Mouse (Mus musculus) midbrain, embryonic 11.5 days (tissue): ENCODE measurements around the gene Usp21. TPM values are rescaled to one million over a fixed set of nuclear protein-coding genes. Genes with fewer than 3 reads are reported as not detected.
"Not testable (repeated sequence)": the region's sequence is repeated elsewhere in the genome, so short reads cannot be mapped to it uniquely, and the experiment has no call there.

Experiments
- ATAC-seq: fragments of 200-750 bp; cut with Nextera tagmentation; 2 replicates; pipeline ENCODE4 v1.8.0; 2017; ENCODE audit warnings: moderate TSS enrichment, moderate library complexity; ENCODE audit not compliant: low FRiP score
- DNase-seq: peaks from one replicate; pipeline ENCODE4 v3.0.0; 2015; ENCODE audit warnings: low spot score; ENCODE audit errors: missing footprints
- H3K27ac ChIP-seq: fragments of 300-500 bp; sonication (generic); 2 replicates; pipeline ENCODE4 v1.5.1; 2014; ENCODE audit warnings: low read depth, low read length
- H3K27me3 ChIP-seq: fragments of 300-500 bp; sonication (generic); 2 replicates; pipeline ENCODE4 v1.6.1; 2014; ENCODE audit warnings: mild to moderate bottlenecking, low read length, moderate library complexity, mixed read lengths; ENCODE audit not compliant: control insufficient read depth, insufficient read depth
- H3K36me3 ChIP-seq: fragments of 300-500 bp; sonication (generic); 2 replicates; pipeline ENCODE4 v1.6.1; 2014; ENCODE audit warnings: mild to moderate bottlenecking, low read length, moderate library complexity, mixed read lengths; ENCODE audit not compliant: control insufficient read depth, insufficient read depth
- H3K4me1 ChIP-seq: fragments of 300-500 bp; sonication (generic); 2 replicates; pipeline ENCODE4 v1.6.1; 2014; ENCODE audit warnings: low read length; ENCODE audit not compliant: control insufficient read depth, insufficient read depth
- H3K4me2 ChIP-seq: fragments of 300-500 bp; sonication (generic); 2 replicates; pipeline ENCODE4 v1.6.1; 2014; ENCODE audit warnings: mild to moderate bottlenecking, moderate library complexity
- H3K4me3 ChIP-seq: fragments of 300-500 bp; sonication (generic); 2 replicates; pipeline ENCODE4 v1.5.1; 2014; ENCODE audit warnings: low read depth, low read length
- H3K9ac ChIP-seq: fragments of 300-500 bp; sonication (generic); 2 replicates; pipeline ENCODE4 v1.6.1; 2014; ENCODE audit warnings: low read length
- H3K9me3 ChIP-seq: fragments of 300-500 bp; sonication (generic); 2 replicates; pipeline ENCODE4 v1.6.1; 2016; ENCODE audit warnings: low read length; ENCODE audit not compliant: control insufficient read depth
- WGBS: fragments of 180-500 bp; shearing (Covaris S2); extraction: QIAGEN DNeasy Blood & Tissue Kit; methylation state at CpG from one replicate; pipeline ENCODE4 v1.1.7; 2014; 5-methylcytosine and 5-hydroxymethylcytosine counted together
- polyA plus RNA-seq: library from polyadenylated mRNA; unstranded; fragments of >200 nt; fragmentation: Nextera tagmentation; extraction: Ambion mirVana; gene quantifications from 2 replicates; pipeline ENCODE4 v1.2.1, GENCODE M21; 2014

Usp21 gene
- polyA plus RNA-seq, result 84.7 and 88.6 TPM in 2 replicates

DNA sequence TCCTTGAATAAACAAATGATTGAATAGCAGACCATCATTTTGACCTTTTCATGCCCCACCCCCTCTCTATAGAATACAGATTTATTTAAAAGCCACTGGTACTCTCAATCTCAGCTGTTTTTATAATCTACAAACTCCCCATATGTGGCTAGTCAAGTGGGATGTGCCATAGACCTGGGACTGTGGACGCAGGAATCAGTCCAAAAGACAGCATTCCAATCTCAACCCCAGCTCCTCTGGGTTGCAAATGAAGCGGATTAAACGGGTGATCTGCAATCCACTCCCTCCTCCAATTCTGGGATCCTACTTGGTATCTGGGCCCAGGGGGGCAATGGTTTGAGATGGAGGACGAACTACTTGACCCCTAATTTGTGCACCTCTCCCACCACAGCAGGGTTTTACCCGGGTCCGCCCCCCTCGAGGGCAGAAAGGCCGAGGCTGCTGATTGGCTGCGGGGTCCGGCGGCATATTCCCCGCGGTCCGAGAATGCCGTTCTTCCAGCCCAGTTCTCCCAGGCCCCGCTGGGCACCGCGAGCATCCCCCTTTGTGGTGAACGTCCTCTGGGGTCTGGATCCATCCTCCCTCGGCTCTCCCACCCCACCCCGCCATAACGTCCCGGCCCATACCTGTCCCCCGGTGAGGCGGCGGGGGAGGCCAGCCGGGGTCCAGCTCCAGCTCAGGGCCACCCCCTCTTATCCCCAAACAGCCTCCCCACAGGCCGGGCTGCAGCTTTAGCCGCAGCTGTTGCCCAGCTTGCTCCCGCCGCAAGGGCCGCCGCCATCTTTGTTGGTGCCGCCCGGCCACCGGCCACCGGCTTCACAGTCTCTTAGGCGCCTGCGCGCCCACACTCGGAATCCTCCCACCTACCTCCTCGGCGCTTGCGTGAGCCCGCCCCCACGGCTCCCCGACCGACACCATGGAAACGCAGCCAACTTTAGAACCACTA, at the start of gene Usp21:
Usp21 (minus strand) TSS at position 856 of the 946 bp plus-strand sequence.
- H3K4me3 ChIP-seq, result peak within 1 kb of the TSS; percentile 81
- DNase-seq (peak; percentile 99), ATAC-seq (peak; percentile 97)
- peak within 1 kb of the TSS; percentile 94 for H3K27ac ChIP-seq
- peak within 1 kb of the TSS; percentile 54 for H3K4me2 ChIP-seq
- no peaks in the 10 kb centered on the region for H3K9me3 ChIP-seq
- H3K4me1 ChIP-seq, result peaks cover 14% of the 10 kb centered on the region
- WGBS, result 1% methylated on average over 49 of the region's 49 CpGs
- no peaks in the 10 kb centered on the region for H3K27me3 ChIP-seq
- H3K36me3 ChIP-seq, result peaks cover 14% of the 10 kb centered on the region
- H3K9ac ChIP-seq, result peak within 1 kb of the TSS; percentile 97

- H3K36me3 ChIP-seq, result no peaks in the 10 kb centered on the region
- no peaks in the 10 kb centered on the region for H3K9me3 ChIP-seq
- peaks cover 24% of the 10 kb centered on the region for H3K4me1 ChIP-seq
- DNase-seq (no peak), ATAC-seq (no peak; the same call in 1 of the 2 replicates)
- H3K27me3 ChIP-seq, result no peaks in the 10 kb centered on the region
- H3K4me2 ChIP-seq, result peak overlapping the region; percentile 77
- H3K4me3 ChIP-seq, result peak overlapping the region; percentile 82
- under 1% methylated on average over 4 of the region's 4 CpGs for WGBS
- H3K9ac ChIP-seq, result peak overlapping the region; percentile 92
- H3K27ac ChIP-seq, result peak overlapping the region; percentile 99
These were observed 42.4 kb upstream of the Usp21 start for GRCm38 (mm10) chr1:171330216-171330560.

GRCm38 (mm10) chr1:171329433-171330215, 41.8 kb upstream of the Usp21 start:
- Histone ChIP-seq H3K4me2 (peak overlapping the region; percentile 77), H3K9ac (peak overlapping the region; percentile 92), H3K36me3 (no peaks in the 10 kb centered on the region), H3K27ac (peak overlapping the region; percentile 99), H3K9me3 (no peaks in the 10 kb centered on the region), H3K27me3 (no peaks in the 10 kb centered on the region), H3K4me1 (peaks cover 24% of the 10 kb centered on the region), H3K4me3 (peak overlapping the region; percentile 82)
- peak; percentile 92 for ATAC-seq
- peak; percentile 98 for DNase-seq
- WGBS, result 0% methylated on average over 57 of the region's 61 CpGs

- Histone ChIP-seq H3K9me3 (no peaks in the 10 kb centered on the region), H3K9ac (peak within 1 kb of the TSS; percentile 92), H3K27me3 (no peaks in the 10 kb centered on the region), H3K4me2 (peak within 1 kb of the TSS; percentile 77), H3K27ac (peak within 1 kb of the TSS; percentile 99), H3K4me1 (peaks cover 24% of the 10 kb centered on the region), H3K36me3 (no peaks in the 10 kb centered on the region), H3K4me3 (peak within 1 kb of the TSS; percentile 82)
- ATAC-seq, result peak; percentile 92
- under 1% methylated on average over 47 of the region's 48 CpGs for WGBS
- DNase-seq, result peak; percentile 98
These were observed 41.1 kb upstream of the Usp21 start, which contains the start of gene Dedd for GRCm38 (mm10) chr1:171328839-171329432. Dedd (plus strand) TSS chr1:171329145.

- no peak for DNase-seq
These were observed 40.5 kb upstream of the Usp21 start for GRCm38 (mm10) chr1:171328244-171328643.

GRCm38 (mm10) chr1:171326588-171326987, 38.8 kb upstream of the Usp21 start:
- H3K9ac ChIP-seq, H3K27me3 ChIP-seq, H3K36me3 ChIP-seq, H3K4me2 ChIP-seq, ATAC-seq, H3K9me3 ChIP-seq, H3K27ac ChIP-seq, H3K4me3 ChIP-seq, DNase-seq: not testable (repeated sequence)
- peaks cover 24% of the 10 kb centered on the region for H3K4me1 ChIP-seq
- 95% methylated on average over 4 of the region's 4 CpGs for WGBS

More at GRCm38 (mm10) chr1:171328244-171328643, 40.5 kb upstream of the Usp21 start:
- peak overlapping the region; percentile 77 for H3K4me2 ChIP-seq
- ATAC-seq, result no peak
- no peaks in the 10 kb centered on the region for H3K36me3 ChIP-seq
- peak overlapping the region; percentile 82 for H3K4me3 ChIP-seq
- no peaks in the 10 kb centered on the region for H3K9me3 ChIP-seq
- 43% methylated on average over 9 of the region's 9 CpGs for WGBS
- H3K4me1 ChIP-seq, result peaks cover 24% of the 10 kb centered on the region
- peak overlapping the region; percentile 99 for H3K27ac ChIP-seq
- H3K9ac ChIP-seq, result peak overlapping the region; percentile 92
- H3K27me3 ChIP-seq, result no peaks in the 10 kb centered on the region

GRCm38 (mm10) chr1:171325571-171325970, 37.8 kb upstream of the Usp21 start:
- H3K27me3 ChIP-seq, result no peaks in the 10 kb centered on the region
- no peak for DNase-seq
- 85% methylated on average over 2 of the region's 2 CpGs for WGBS
- no peak overlapping the region for H3K4me3 ChIP-seq
- no peak overlapping the region for H3K4me2 ChIP-seq
- H3K9me3 ChIP-seq, result no peaks in the 10 kb centered on the region
- no peak overlapping the region for H3K9ac ChIP-seq
- H3K36me3 ChIP-seq, result no peaks in the 10 kb centered on the region
- ATAC-seq, result no peak
- no peak overlapping the region for H3K27ac ChIP-seq
- peaks cover 17% of the 10 kb centered on the region for H3K4me1 ChIP-seq

DNA sequence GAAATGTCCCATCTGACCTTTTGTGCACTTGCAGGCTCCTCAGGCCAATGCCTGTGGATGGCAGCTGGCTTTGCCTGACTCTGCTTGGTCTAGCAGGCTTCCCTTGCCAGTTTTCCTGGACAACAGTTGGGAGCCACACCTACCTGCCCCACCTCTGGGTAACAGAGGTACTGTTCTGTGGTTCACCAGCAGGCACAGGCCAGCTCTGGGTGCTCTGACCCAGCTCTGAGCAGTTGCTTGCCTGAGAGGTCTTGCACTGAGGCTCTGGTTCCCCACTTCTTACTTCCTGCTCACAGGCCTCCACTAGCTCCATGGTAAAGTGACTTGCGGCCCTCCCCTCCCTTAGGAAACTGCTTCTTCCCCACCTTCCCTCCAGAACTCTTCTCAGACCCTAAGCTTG, 34.2 kb upstream of the Usp21 start:
- H3K9ac ChIP-seq, result no peak overlapping the region
- no peak overlapping the region for H3K4me2 ChIP-seq
- H3K9me3 ChIP-seq, result no peaks in the 10 kb centered on the region
- no peaks in the 10 kb centered on the region; the same call in 1 of the 2 replicates for H3K4me1 ChIP-seq
- H3K27me3 ChIP-seq, result no peaks in the 10 kb centered on the region
- H3K27ac ChIP-seq, result no peak overlapping the region
- peak; percentile 50; the same call in 1 of the 2 replicates for ATAC-seq
- DNase-seq, result no peak
- H3K36me3 ChIP-seq, result no peaks in the 10 kb centered on the region
- 69% methylated on average over 1 of the region's 1 CpGs for WGBS
- no peak overlapping the region for H3K4me3 ChIP-seq
